Mouse (Mus musculus) right cerebral cortex, adult 2 months (tissue): ENCODE measurements at regions not wholly inside any gene's neighbourhood (a gene's known extent, or its start where the extent isn't known, plus 50 kb on each side); places are given as distances from the start of the nearest gene placed in this dataset.

Source experiments
- DNase-seq, 2 experiments: peaks; one replicate each; pipeline ENCODE4 v3.0.0; 2021 to 2022; ENCODE audit warnings: low spot score in 2 of 2

- DNase-seq: no peak
These were observed 3879.6 kb upstream of the Gm7489 start for GRCm38 (mm10) chr15:50005142-50005541.

GRCm38 (mm10) chr15:50046653-50047052 is 3838.1 kb upstream of the Gm7489 start:
- no peak for DNase-seq

GRCm38 (mm10) chr15:50053468-50053867 is 3831.2 kb upstream of the Gm7489 start:
- peak; percentile 7 to 19 for DNase-seq

GRCm38 (mm10) chr15:50053892-50054291 is 3830.8 kb upstream of the Gm7489 start:
- DNase-seq: no peak

GRCm38 (mm10) chr15:50078246-50078645 is 3806.5 kb upstream of the Gm7489 start:
- DNase-seq: no peak

- no peak for DNase-seq
These were observed 3802.3 kb upstream of the Gm7489 start for GRCm38 (mm10) chr15:50082428-50082827.

GRCm38 (mm10) chr15:50102596-50103277 is 3782.0 kb upstream of the Gm7489 start:
- no peak for DNase-seq

GRCm38 (mm10) chr15:50108913-50109312 is 3775.8 kb upstream of the Gm7489 start:
- DNase-seq: no peak

- no peak for DNase-seq
These were observed 3730.8 kb upstream of the Gm7489 start for GRCm38 (mm10) chr15:50153863-50154262.

- no peak for DNase-seq
These were observed 3712.4 kb upstream of the Gm7489 start for GRCm38 (mm10) chr15:50172276-50172772.

GRCm38 (mm10) chr15:50183185-50183584 is 3701.5 kb upstream of the Gm7489 start:
- DNase-seq: no peak
